Mouse (Mus musculus): ENCODE measurements around the gene Gm21992. TPM values are rescaled to one million over a fixed set of nuclear protein-coding genes. Genes with fewer than 3 reads are reported as not detected.

The Gm21992 gene
- polyA plus RNA-seq, 2 experiments = 9.5 to 10.7 TPM

DNA sequence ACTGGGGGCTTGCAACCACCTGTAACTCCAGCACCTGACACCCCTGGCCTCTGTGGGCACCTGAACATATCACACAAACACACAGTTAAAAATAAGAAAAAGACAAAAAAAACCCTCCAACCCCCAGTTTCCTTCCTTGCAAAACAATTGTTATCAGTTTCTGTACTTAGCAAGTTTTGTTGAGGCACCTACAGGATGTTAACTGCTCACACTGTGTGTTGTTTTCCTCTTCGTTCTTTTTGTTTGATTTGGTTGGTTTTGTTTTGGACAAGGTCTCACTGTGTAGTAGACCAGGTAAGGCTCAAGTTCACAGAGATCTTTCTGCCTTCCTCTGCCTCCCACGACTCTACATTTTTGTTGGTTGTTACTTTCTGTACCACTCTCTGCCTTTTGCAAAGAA, 31.2 kb upstream of the Gm21992 start:
- H3K36me3 ChIP-seq (replicated peaks; ENCODE audit: control insufficient read depth, insufficient read depth, low read depth) = no peaks in the 10 kb centered on the region
- no peak overlapping the region for H3K4me2 ChIP-seq (ENCODE audit: low read depth)
- TF ChIP-seq CTCF (IDR thresholded peaks at IDR 0.05; ENCODE audit: low read depth) (no peak), EP300 (IDR thresholded peaks at IDR 0.05; ENCODE audit: low read depth) (no peak)
- no peak for DNase-seq (ENCODE audit: low read depth in 3 of 3, low spot score in 3 of 3)
- peaks cover 13 to 15% of the 10 kb centered on the region in 2 experiments for H3K4me1 ChIP-seq (replicated peaks; ENCODE audit: control insufficient read depth in 2 of 2, insufficient read depth in 2 of 2, low read length in 1 of 2)
- 39% methylated on average over 2 of the region's 2 CpGs for WGBS (ENCODE audit: insufficient replicate concordance)
- H3K4me3 ChIP-seq (ENCODE audit: insufficient read depth in 1 of 2, low read depth in 2 of 2, low read length in 2 of 2) = no peak overlapping the region
- H3K9ac ChIP-seq (replicated peaks) = no peak overlapping the region
- ATAC-seq (ENCODE audit: insufficient read depth) = no peak
- H3K27me3 ChIP-seq (ENCODE audit: control insufficient read depth, insufficient read depth, low read length) = peaks cover 21% of the 10 kb centered on the region
- no peaks in the 10 kb centered on the region for H3K9me3 ChIP-seq (ENCODE audit: control insufficient read depth, low read length)
- no peak overlapping the region for H3K27ac ChIP-seq

DNA sequence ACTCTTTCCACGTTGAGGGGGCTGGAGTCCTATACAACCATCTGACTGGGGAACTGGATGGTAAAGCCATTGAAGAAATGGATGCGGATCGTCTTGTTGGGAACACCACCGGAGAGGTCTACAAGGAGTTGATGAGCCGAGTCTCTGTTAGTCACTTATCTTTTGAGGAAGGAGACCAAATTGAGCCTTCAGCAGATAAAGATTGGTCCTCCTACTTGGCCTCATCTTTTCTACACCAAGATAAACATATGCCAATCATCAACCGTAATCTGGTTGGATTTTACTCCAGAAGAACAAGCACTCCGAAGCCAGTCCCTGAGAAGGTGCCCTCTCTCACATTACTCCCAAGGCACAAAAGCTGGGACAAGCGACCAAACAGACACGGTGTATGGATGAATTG, 29.4 kb upstream of the Gm21992 start:
- H3K4me1 ChIP-seq (replicated peaks; ENCODE audit: control insufficient read depth in 2 of 2, insufficient read depth in 2 of 2, low read length in 1 of 2) = peaks cover 13 to 15% of the 10 kb centered on the region in 2 experiments
- ATAC-seq (ENCODE audit: insufficient read depth) = no peak
- H3K9ac ChIP-seq (replicated peaks) = no peak overlapping the region
- no peaks in the 10 kb centered on the region for H3K36me3 ChIP-seq (replicated peaks; ENCODE audit: control insufficient read depth, insufficient read depth, low read depth)
- peaks cover 21% of the 10 kb centered on the region for H3K27me3 ChIP-seq (ENCODE audit: control insufficient read depth, insufficient read depth, low read length)
- 52% methylated on average over 9 of the region's 9 CpGs for WGBS (ENCODE audit: insufficient replicate concordance)
- TF ChIP-seq EP300 (IDR thresholded peaks at IDR 0.05; ENCODE audit: low read depth) = no peak
- no peak for TF ChIP-seq CTCF (IDR thresholded peaks at IDR 0.05; ENCODE audit: low read depth)
- H3K4me2 ChIP-seq (ENCODE audit: low read depth) = no peak overlapping the region
- H3K27ac ChIP-seq = no peak overlapping the region
- DNase-seq (ENCODE audit: low read depth in 3 of 3, low spot score in 3 of 3) = no peak
- no peak overlapping the region for H3K4me3 ChIP-seq (ENCODE audit: insufficient read depth in 1 of 2, low read depth in 2 of 2, low read length in 2 of 2)
- H3K9me3 ChIP-seq (ENCODE audit: control insufficient read depth, low read length) = no peaks in the 10 kb centered on the region

DNA sequence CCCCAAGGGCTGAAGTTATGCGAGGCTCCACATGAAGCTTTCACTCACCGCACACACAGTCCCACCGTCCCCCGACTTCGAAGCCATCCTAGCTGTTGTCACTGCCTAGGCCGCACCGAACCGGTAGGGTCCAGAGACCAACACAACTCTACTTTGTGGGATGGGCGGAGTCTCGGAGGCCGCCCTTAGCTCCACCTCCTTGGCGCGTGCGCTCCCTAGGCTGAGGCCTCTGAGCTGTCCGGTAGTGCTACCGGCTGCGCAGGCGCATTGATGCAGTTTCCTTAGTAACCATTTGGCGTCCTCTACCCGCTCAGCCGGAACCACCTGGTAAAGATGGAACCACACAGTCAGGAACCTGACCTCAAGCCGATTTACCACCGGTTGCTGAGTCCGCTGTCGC, 27.7 kb upstream of the Gm21992 start, which contains the start of the genes Ccs and Ccdc87:
TSS of gene Ccs (minus strand) at position 184 of the 400 bp plus-strand sequence.
TSS of gene Ccdc87 (plus strand) at position 218 of the 400 bp plus-strand sequence.
- DNase-seq (ENCODE audit: low read depth in 3 of 3, low spot score in 3 of 3) (peak; percentile 92 to 93 (median 93)), ATAC-seq (ENCODE audit: insufficient read depth) (peak; percentile 97)
- H3K9me3 ChIP-seq (ENCODE audit: control insufficient read depth, low read length) = no peaks in the 10 kb centered on the region
- peaks cover 21% of the 10 kb centered on the region for H3K27me3 ChIP-seq (ENCODE audit: control insufficient read depth, insufficient read depth, low read length)
- TF ChIP-seq EP300 (IDR thresholded peaks at IDR 0.05; ENCODE audit: low read depth) (no peak), CTCF (IDR thresholded peaks at IDR 0.05; ENCODE audit: low read depth) (peak; percentile 43; the same call in 1 of the 2 replicates)
- peak within 1 kb of the TSS; percentile 72 to 80 for H3K4me3 ChIP-seq (ENCODE audit: insufficient read depth in 1 of 2, low read depth in 2 of 2, low read length in 2 of 2)
- 1% methylated on average over 25 of the region's 25 CpGs for WGBS (ENCODE audit: insufficient replicate concordance)
- no peaks in the 10 kb centered on the region for H3K36me3 ChIP-seq (replicated peaks; ENCODE audit: control insufficient read depth, insufficient read depth, low read depth)
- H3K27ac ChIP-seq = peak within 1 kb of the TSS; percentile 64
- peak within 1 kb of the TSS; percentile 69 for H3K4me2 ChIP-seq (ENCODE audit: low read depth)
- H3K9ac ChIP-seq (replicated peaks) = peak within 1 kb of the TSS; percentile 84
- peaks cover 13 to 15% of the 10 kb centered on the region in 2 experiments for H3K4me1 ChIP-seq (replicated peaks; ENCODE audit: control insufficient read depth in 2 of 2, insufficient read depth in 2 of 2, low read length in 1 of 2)

DNA sequence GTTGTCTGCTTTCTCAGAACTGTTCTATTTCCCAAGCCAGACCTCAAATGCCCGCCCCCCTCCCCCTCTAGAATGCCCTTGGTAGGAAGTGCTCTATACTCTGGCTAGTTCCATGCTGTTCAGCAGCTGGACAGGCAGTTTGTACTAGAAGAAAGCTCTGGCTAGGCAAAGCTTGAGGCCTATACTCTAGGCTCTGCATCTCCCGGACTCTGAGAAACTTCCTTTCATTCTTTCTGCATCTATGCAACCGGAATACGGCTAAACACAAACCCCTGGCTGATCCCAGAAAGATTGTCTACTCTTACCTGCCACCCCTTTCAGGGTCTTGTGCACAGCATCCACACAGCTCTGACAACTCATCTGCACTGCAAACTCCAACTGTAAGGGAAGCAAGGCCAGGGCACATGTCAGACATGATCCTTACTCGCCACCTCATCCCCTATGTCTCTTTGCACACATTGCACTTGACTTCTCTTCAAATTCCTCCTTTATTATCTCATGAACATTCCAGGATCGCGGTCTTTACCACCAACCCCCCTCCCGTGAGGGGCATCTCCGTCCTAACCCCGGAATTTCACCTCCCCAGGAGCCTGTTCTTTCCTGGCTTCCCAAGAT, 27.2 kb upstream of the Gm21992 start:
- H3K9ac ChIP-seq (replicated peaks) = peak overlapping the region; percentile 84
- DNase-seq (ENCODE audit: low read depth in 3 of 3, low spot score in 3 of 3) (no peak), ATAC-seq (ENCODE audit: insufficient read depth) (peak; percentile 49)
- peak overlapping the region; percentile 64 for H3K27ac ChIP-seq
- H3K4me3 ChIP-seq (ENCODE audit: insufficient read depth in 1 of 2, low read depth in 2 of 2, low read length in 2 of 2) = peak overlapping the region; percentile 72 to 80
- 29% methylated on average over 10 of the region's 10 CpGs for WGBS (ENCODE audit: insufficient replicate concordance)
- H3K4me2 ChIP-seq (ENCODE audit: low read depth) = peak overlapping the region; percentile 69
- H3K9me3 ChIP-seq (ENCODE audit: control insufficient read depth, low read length) = no peaks in the 10 kb centered on the region
- peaks cover 21% of the 10 kb centered on the region for H3K27me3 ChIP-seq (ENCODE audit: control insufficient read depth, insufficient read depth, low read length)
- no peak for TF ChIP-seq CTCF (IDR thresholded peaks at IDR 0.05; ENCODE audit: low read depth)
- TF ChIP-seq EP300 (IDR thresholded peaks at IDR 0.05; ENCODE audit: low read depth) = no peak
- no peaks in the 10 kb centered on the region for H3K36me3 ChIP-seq (replicated peaks; ENCODE audit: control insufficient read depth, insufficient read depth, low read depth)
- H3K4me1 ChIP-seq (replicated peaks; ENCODE audit: control insufficient read depth in 2 of 2, insufficient read depth in 2 of 2, low read length in 1 of 2) = peaks cover 13 to 15% of the 10 kb centered on the region in 2 experiments

DNA sequence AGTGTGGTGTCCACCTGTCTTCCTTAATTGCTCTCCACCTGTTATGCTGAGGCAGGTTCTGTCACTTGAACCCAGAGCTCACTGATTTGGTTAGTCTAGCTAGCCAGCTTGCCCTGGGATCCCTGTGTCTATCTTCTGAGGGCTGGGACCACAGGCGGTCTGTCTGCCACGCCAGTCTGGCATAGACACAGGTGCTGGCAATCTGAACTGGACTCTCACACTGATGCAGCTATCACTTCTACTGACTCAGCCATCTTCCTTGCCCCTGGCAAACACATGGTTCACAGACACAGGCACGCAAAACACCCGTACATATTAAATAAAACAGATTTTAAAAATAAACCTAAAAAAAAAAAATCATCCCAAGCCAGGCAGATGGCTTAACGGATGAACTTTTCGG, 25.6 kb upstream of the Gm21992 start:
- DNase-seq (ENCODE audit: low read depth in 3 of 3, low spot score in 3 of 3) (no peak), ATAC-seq (ENCODE audit: insufficient read depth) (no peak)
- 84% methylated on average over 6 of the region's 6 CpGs for WGBS (ENCODE audit: insufficient replicate concordance)
- no peak overlapping the region for H3K27ac ChIP-seq
- H3K27me3 ChIP-seq (ENCODE audit: control insufficient read depth, insufficient read depth, low read length) = peaks cover 21% of the 10 kb centered on the region
- H3K9me3 ChIP-seq (ENCODE audit: control insufficient read depth, low read length) = no peaks in the 10 kb centered on the region
- TF ChIP-seq CTCF (IDR thresholded peaks at IDR 0.05; ENCODE audit: low read depth) (no peak), EP300 (IDR thresholded peaks at IDR 0.05; ENCODE audit: low read depth) (no peak)
- H3K36me3 ChIP-seq (replicated peaks; ENCODE audit: control insufficient read depth, insufficient read depth, low read depth) = no peaks in the 10 kb centered on the region
- H3K4me2 ChIP-seq (ENCODE audit: low read depth) = no peak overlapping the region
- H3K9ac ChIP-seq (replicated peaks) = no peak overlapping the region
- H3K4me3 ChIP-seq (ENCODE audit: insufficient read depth in 1 of 2, low read depth in 2 of 2, low read length in 2 of 2) = no peak overlapping the region
- H3K4me1 ChIP-seq (replicated peaks; ENCODE audit: control insufficient read depth in 2 of 2, insufficient read depth in 2 of 2, low read length in 1 of 2) = peaks cover 13 to 15% of the 10 kb centered on the region in 2 experiments
